In the genomic region with DNA sequence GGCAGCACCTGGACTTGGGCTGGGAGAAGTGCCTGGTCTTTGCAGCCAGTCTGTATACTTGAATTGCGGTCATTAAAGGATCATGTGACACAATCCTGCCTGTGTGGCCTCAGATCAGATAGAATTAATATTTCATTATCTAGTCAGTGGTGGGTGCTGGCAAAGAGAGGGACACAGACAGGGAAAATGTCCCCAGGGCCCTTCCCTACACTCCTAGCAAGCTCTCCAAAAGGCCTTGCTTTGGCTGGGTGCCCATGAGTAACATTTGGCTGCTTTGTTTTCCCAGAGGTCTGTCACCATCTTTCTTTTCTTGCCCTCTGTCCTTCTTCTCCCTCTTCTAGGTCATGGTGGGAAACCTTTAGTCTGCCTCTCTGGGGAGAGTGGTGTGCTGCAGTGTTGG, we compare ENCODE assay signal across 15 mouse cellular contexts.
A peak's percentile ranks its signal among the peaks of the same experiment; 100 is the strongest.
DNase-seq lines count a peak whose midpoint lies in the region; ATAC-seq lines count a peak whose summit lies in the region.
"Had no signal": no experiment of that assay in that cellular context is flagged by ENCODE, and none has a peak within 500 bp of the region (broad histone marks: within the 10 kb centered on the region; RNA-seq: fewer than 3 reads in every experiment).

No protein-coding gene starts in this region.

- H3K27ac ChIP-seq in hindbrain, embryonic 10.5 days = peak overlapping the region; percentile 50; the same call in 1 of the 2 replicates
- H3K27ac ChIP-seq in hindbrain, embryonic 13.5 days = no peak overlapping the region
- no peak overlapping the region for H3K27ac ChIP-seq in neural tube, embryonic 12.5 days
- no peak overlapping the region for H3K27ac ChIP-seq in limb, embryonic 10.5 days
- H3K27ac ChIP-seq: embryonic facial prominence, embryonic 15.5 days; limb, embryonic 15.5 days had no signal

- no peak overlapping the region for H3K9ac ChIP-seq in hindbrain, embryonic 13.5 days
- H3K9ac ChIP-seq in neural tube, embryonic 12.5 days = no peak overlapping the region
- H3K9ac ChIP-seq: embryonic facial prominence, embryonic 15.5 days; limb, embryonic 15.5 days had no signal

- peaks cover 22% of the 10 kb centered on the region for H3K4me1 ChIP-seq in hindbrain, embryonic 10.5 days (replicated peaks)
- peaks cover 6% of the 10 kb centered on the region; the same call in 1 of the 2 replicates for H3K4me1 ChIP-seq in hindbrain, embryonic 13.5 days (replicated peaks)
- H3K4me1 ChIP-seq in neural tube, embryonic 12.5 days = no peaks in the 10 kb centered on the region; the same call in 1 of the 2 replicates
- H3K4me1 ChIP-seq in limb, embryonic 10.5 days = peaks cover 19% of the 10 kb centered on the region

- no peaks in the 10 kb centered on the region for H3K36me3 ChIP-seq in hindbrain, embryonic 10.5 days
- no peaks in the 10 kb centered on the region for H3K36me3 ChIP-seq in hindbrain, embryonic 13.5 days
- no peaks in the 10 kb centered on the region for H3K36me3 ChIP-seq in neural tube, embryonic 12.5 days
- H3K36me3 ChIP-seq in limb, embryonic 10.5 days = no peaks in the 10 kb centered on the region
- H3K36me3 ChIP-seq: embryonic facial prominence, embryonic 15.5 days; limb, embryonic 15.5 days had no signal

- H3K4me3 ChIP-seq in hindbrain, embryonic 10.5 days = no peak overlapping the region
- no peak overlapping the region for H3K4me3 ChIP-seq in hindbrain, embryonic 13.5 days
- no peak overlapping the region for H3K4me3 ChIP-seq in neural tube, embryonic 12.5 days
- no peak overlapping the region for H3K4me3 ChIP-seq in limb, embryonic 10.5 days
- H3K4me3 ChIP-seq: embryonic facial prominence, embryonic 15.5 days; limb, embryonic 15.5 days had no signal

- no peak overlapping the region for H3K4me2 ChIP-seq in hindbrain, embryonic 13.5 days
- no peak overlapping the region for H3K4me2 ChIP-seq in neural tube, embryonic 12.5 days (replicated peaks)
- H3K4me2 ChIP-seq: embryonic facial prominence, embryonic 15.5 days; limb, embryonic 15.5 days had no signal

- no peak for ATAC-seq in hindbrain, embryonic 13.5 days (ENCODE audit: low FRiP score)
- ATAC-seq in neural tube, embryonic 12.5 days (ENCODE audit: low FRiP score, low read depth) = peak; percentile 37; the same call in 1 of the 2 replicates
- ATAC-seq: hindbrain, embryonic 16.5 days had no signal

- peak; percentile 2 for DNase-seq in cerebellum, adult 9-11 months
- DNase-seq in cerebellum, adult 11-12 months = no peak
- DNase-seq in hindbrain, embryonic 10.5 days (ENCODE audit: low spot score) = no peak
- DNase-seq in neural tube, embryonic 10.5 days (ENCODE audit: extremely low spot score, low spot score) = no peak
- DNase-seq in limb, embryonic 10.5 days (ENCODE audit: low spot score) = peak; percentile 16
- DNase-seq in T-cell, adult 2 months (ENCODE audit: low spot score) = no peak
- DNase-seq: embryo, embryonic 11 days; kidney, adult 2 months; kidney, postnatal 36 days; thymus, postnatal 36 days had no signal

- H3K9me3 ChIP-seq in hindbrain, embryonic 10.5 days = no peaks in the 10 kb centered on the region
- H3K9me3 ChIP-seq in hindbrain, embryonic 13.5 days = no peaks in the 10 kb centered on the region
- H3K9me3 ChIP-seq in neural tube, embryonic 12.5 days = no peaks in the 10 kb centered on the region
- H3K9me3 ChIP-seq in limb, embryonic 10.5 days (replicated peaks) = no peaks in the 10 kb centered on the region
- H3K9me3 ChIP-seq: embryonic facial prominence, embryonic 15.5 days; limb, embryonic 15.5 days had no signal

- H3K27me3 ChIP-seq in hindbrain, embryonic 10.5 days (ENCODE audit: insufficient read depth, poor library complexity, severe bottlenecking) = no peaks in the 10 kb centered on the region
- H3K27me3 ChIP-seq in hindbrain, embryonic 13.5 days = 0 out of 2 replicates have a peak, but pooled peaks cover 4% of the 10 kb centered on the region
- no peaks in the 10 kb centered on the region for H3K27me3 ChIP-seq in neural tube, embryonic 12.5 days (replicated peaks)
- no peaks in the 10 kb centered on the region for H3K27me3 ChIP-seq in limb, embryonic 10.5 days (ENCODE audit: low read depth, poor library complexity, severe bottlenecking)
- H3K27me3 ChIP-seq: embryonic facial prominence, embryonic 15.5 days; limb, embryonic 15.5 days had no signal

- WGBS in hindbrain, embryonic 10.5 days = 93% methylated on average over 1 of the region's 1 CpGs
- WGBS in hindbrain, embryonic 13.5 days = 82% methylated on average over 1 of the region's 1 CpGs
- 86% methylated on average over 1 of the region's 1 CpGs for WGBS in neural tube, embryonic 12.5 days
- 88% methylated on average over 1 of the region's 1 CpGs for WGBS in limb, embryonic 10.5 days

Comparison
In these comparisons a context has a peak if more than half of its experiments do, and no peak if none do; other contexts are left out.
1. DNase-seq: peak in cerebellum, adult 9-11 months (single experiment) and limb, embryonic 10.5 days (single experiment); none in cerebellum, adult 11-12 months (single experiment), hindbrain, embryonic 10.5 days (single experiment), neural tube, embryonic 10.5 days (single experiment) and T-cell, adult 2 months (single experiment).